Comparison of ENCODE assay signal across 8 mouse cellular contexts in genomic region chr2:30171997-30172382, GRCm38 (mm10). TPM values are rescaled to one million over a fixed set of nuclear protein-coding genes. Genes with fewer than 3 reads are reported as not detected.
DNase-seq lines count a peak whose midpoint lies in the region; ATAC-seq and TF ChIP-seq lines count a peak whose summit lies in the region.

No protein-coding gene starts in this region.

- no peak for TF ChIP-seq POLR2A in CH12.LX (IDR thresholded peaks at IDR 0.05; ENCODE audit: low read depth, low read length)

- in situ Hi-C loops in CH12.LX (cut with MboI; ENCODE audit: low pct_ligation_motif_present, low pct_unique_long_range_greater_than_20kb, low sequenced_read_pairs), result loop anchor here (5.0 kb wide), 1 partner anchor 50 kb away; the partner anchor contains the start of gene Zer1

- H3K27ac ChIP-seq in gastrocnemius, adult 2 months, result peak overlapping the region; percentile 97
- H3K27ac ChIP-seq in CH12.LX (ENCODE audit: insufficient read depth, low read depth), result no peak overlapping the region
- H3K27ac ChIP-seq in forebrain, embryonic 10.5 days, result peak overlapping the region; percentile 91
- H3K27ac ChIP-seq in liver, embryonic 13.5 days, result peak overlapping the region; percentile 73; the same call in 1 of the 2 replicates

- intact Hi-C loops in gastrocnemius, adult 2 months (cut with DNase I), result loop anchor here (2.0 kb wide), 1 partner anchor 45 kb away; no protein-coding TSS in a partner anchor

- WGBS in forebrain, embryonic 10.5 days, result 4% methylated on average over 19 of the region's 19 CpGs
- WGBS in liver, embryonic 13.5 days (ENCODE audit: insufficient replicate concordance), result 2% methylated on average over 19 of the region's 19 CpGs

- H3K4me1 ChIP-seq in CH12.LX (ENCODE audit: control insufficient read depth in 1 of 2, insufficient read depth in 2 of 2), result peaks cover 2 to 3% of the 10 kb centered on the region in 2 experiments
- H3K4me1 ChIP-seq in forebrain, embryonic 10.5 days, result peaks cover 24% of the 10 kb centered on the region
- H3K4me1 ChIP-seq in liver, embryonic 13.5 days (replicated peaks), result peaks cover 28% of the 10 kb centered on the region

- H3K4me3 ChIP-seq in gastrocnemius, adult 2 months, result peak overlapping the region; percentile 85
- H3K4me3 ChIP-seq in CH12.LX (replicated peaks in 1 of 3; ENCODE audit: low read depth in 2 of 3, low read length in 2 of 3, poor library complexity in 1 of 3), result peak overlapping the region in 2 of 3 experiments; percentile 12 to 67
- peak overlapping the region; percentile 71 for H3K4me3 ChIP-seq in forebrain, embryonic 10.5 days
- peak overlapping the region; percentile 71 for H3K4me3 ChIP-seq in liver, embryonic 13.5 days (replicated peaks)

- dilution Hi-C loops in CH12.LX (cut with MboI; ENCODE audit: extremely low pct_ligation_motif_present, extremely low pct_unique_long_range_greater_than_20kb, low sequenced_read_pairs), result no loop called here

- H3K79me2 ChIP-seq in CH12.LX (replicated peaks; ENCODE audit: control insufficient read depth, extremely low read depth, insufficient read depth, poor library complexity, severe bottlenecking), result no peaks in the 10 kb centered on the region

- H3K27me3 ChIP-seq in CH12.LX (replicated peaks), result no peaks in the 10 kb centered on the region
- H3K27me3 ChIP-seq in forebrain, embryonic 10.5 days (ENCODE audit: poor library complexity, severe bottlenecking), result peaks cover 11% of the 10 kb centered on the region
- H3K27me3 ChIP-seq in liver, embryonic 13.5 days, result no peaks in the 10 kb centered on the region

- ATAC-seq in liver, embryonic 13.5 days (ENCODE audit: low read depth), result no peak

- DNase-seq in gastrocnemius, adult 2 months, result no peak
- no peak for DNase-seq in gastrocnemius, postnatal 25 days
- no peak for DNase-seq in CH12.LX (ENCODE audit: extremely low read depth)
- peak; percentile 26 for DNase-seq in forebrain, embryonic 10.5 days (ENCODE audit: extremely low spot score, low spot score)
- DNase-seq in liver, embryonic 13.5 days, result no peak
- DNase-seq in layer of hippocampus, adult 9-10 months (ENCODE audit: low spot score), result no peak
- DNase-seq in right cerebral cortex, postnatal 36 days (ENCODE audit: low spot score in 2 of 2), result no peak
- no peak for DNase-seq in kidney, postnatal 10 days

- no peak overlapping the region for H3K4me2 ChIP-seq in CH12.LX (ENCODE audit: insufficient read depth, low read depth, poor library complexity, severe bottlenecking)
- H3K4me2 ChIP-seq in liver, embryonic 13.5 days, result peak overlapping the region; percentile 86

- TF ChIP-seq RAD21 in CH12.LX (IDR thresholded peaks at IDR 0.05; ENCODE audit: low read depth, low read length), result no peak

- H3K9ac ChIP-seq in CH12.LX (ENCODE audit: insufficient read depth, low read depth), result no peak overlapping the region
- peak overlapping the region; percentile 72 for H3K9ac ChIP-seq in liver, embryonic 13.5 days

- H3K36me3 ChIP-seq in CH12.LX (replicated peaks in 1 of 2; ENCODE audit: control insufficient read depth in 1 of 2, insufficient read depth in 1 of 2, low read length in 1 of 2), result peaks cover 53 to 63% of the 10 kb centered on the region in 2 experiments
- peaks cover 50% of the 10 kb centered on the region for H3K36me3 ChIP-seq in forebrain, embryonic 10.5 days (replicated peaks)
- H3K36me3 ChIP-seq in liver, embryonic 13.5 days, result peaks cover 47% of the 10 kb centered on the region

- TF ChIP-seq EP300 in CH12.LX (IDR thresholded peaks at IDR 0.05; ENCODE audit: low read length), result no peak

- no peak for TF ChIP-seq CTCF in gastrocnemius, adult 2 months (IDR thresholded peaks at IDR 0.05)
- no peak for TF ChIP-seq CTCF in CH12.LX (conservative IDR thresholded peaks at IDR 0.05 in 1 of 2, IDR thresholded peaks at IDR 0.05 in 1 of 2; ENCODE audit: low read depth in 2 of 2, low read length in 2 of 2)

- H3K9me3 ChIP-seq in CH12.LX (replicated peaks; ENCODE audit: low read length), result peaks cover 38% of the 10 kb centered on the region
- peaks cover 16% of the 10 kb centered on the region; the same call in 1 of the 2 replicates for H3K9me3 ChIP-seq in forebrain, embryonic 10.5 days
- H3K9me3 ChIP-seq in liver, embryonic 13.5 days (replicated peaks), result peaks cover 9% of the 10 kb centered on the region

TF ChIP-seq in CH12.LX, 34 proteins besides CTCF, POLR2A, EP300 and RAD21:
- TF ChIP-seq ETS1 (conservative IDR thresholded peaks at IDR 0.05; ENCODE audit: low read depth, low read length), result no peak
- TF ChIP-seq PAX5 (IDR thresholded peaks at IDR 0.05; ENCODE audit: low read length), result no peak
- no peak for TF ChIP-seq NRF1 (IDR thresholded peaks at IDR 0.05; ENCODE audit: low read depth, low read length)
- TF ChIP-seq BHLHE40 (IDR thresholded peaks at IDR 0.05; ENCODE audit: low read depth, low read length), result no peak
- no peak for TF ChIP-seq ZMIZ1 (IDR thresholded peaks at IDR 0.05; ENCODE audit: low read depth, low read length)
- TF ChIP-seq MAFK (IDR thresholded peaks at IDR 0.05; ENCODE audit: insufficient replicate concordance, low read length), result no peak
- no peak for TF ChIP-seq ELF1 (IDR thresholded peaks at IDR 0.05; ENCODE audit: low read depth, low read length)
TF ChIP-seq in CH12.LX: peak in this region for 0.

RNA-seq across cellular contexts. Expression of gene Endog, which starts 0.7 kb away (rescaled TPM):
- total RNA-seq in gastrocnemius, adult 2 months (2021), result 10 to 100 TPM; 50.8 to 67.6 TPM
- total RNA-seq in gastrocnemius, postnatal 25 days (2021), result 10 to 100 TPM; 56.2 to 62.1 TPM
- total RNA-seq in CH12.LX (2012; rRNA removed) (9.2 and 9.7 TPM in 2 replicates), CH12.LX (2014; rRNA removed) (0.23 TPM in 1 of 2 replicates, not detected in the other)
- polyA plus RNA-seq in CH12.LX (2012; ENCODE audit: insufficient read length, low read depth), result not detected in 2 replicates
- 17.1 and 17.9 TPM in 2 replicates for polyA plus RNA-seq in forebrain, embryonic 10.5 days (2016; fragmentation: Nextera tagmentation; extraction: Ambion mirVana)
- 14.2 and 15.6 TPM in 2 replicates for polyA plus RNA-seq in liver, embryonic 13.5 days (2015; fragmentation: Nextera tagmentation; extraction: Ambion mirVana)

RNA-seq across cellular contexts. Expression of gene Spout1, which starts 6.3 kb away (rescaled TPM):
- total RNA-seq in gastrocnemius, adult 2 months (2021), result 1 to 10 TPM; 4.2 to 4.5 TPM
- total RNA-seq in gastrocnemius, postnatal 25 days (2021), result 1 to 10 TPM; 4.3 to 4.8 TPM
- total RNA-seq in CH12.LX (2012; rRNA removed) (49.2 and 56.7 TPM in 2 replicates), CH12.LX (2014; rRNA removed) (34.8 and 38.4 TPM in 2 replicates)
- polyA plus RNA-seq in CH12.LX (2012; ENCODE audit: insufficient read length, low read depth), result 62.3 and 63.7 TPM in 2 replicates
- polyA plus RNA-seq in forebrain, embryonic 10.5 days (2016; fragmentation: Nextera tagmentation; extraction: Ambion mirVana), result 92.5 and 96.1 TPM in 2 replicates
- polyA plus RNA-seq in liver, embryonic 13.5 days (2015; fragmentation: Nextera tagmentation; extraction: Ambion mirVana), result 40.5 and 42.5 TPM in 2 replicates

RNA-seq across cellular contexts. Expression of gene Kyat1, which starts 33.7 kb away (rescaled TPM):
- total RNA-seq in gastrocnemius, adult 2 months (2021), result 10 to 100 TPM; 23.4 to 30.3 TPM
- 10 to 100 TPM; 22.9 to 24.6 TPM for total RNA-seq in gastrocnemius, postnatal 25 days (2021)
- total RNA-seq in CH12.LX (2012; rRNA removed), result 5.3 and 7.0 TPM in 2 replicates
- total RNA-seq in CH12.LX (2014; rRNA removed), result 5.0 and 5.5 TPM in 2 replicates
- polyA plus RNA-seq in CH12.LX (2012; ENCODE audit: insufficient read length, low read depth), result 5.2 and 5.4 TPM in 2 replicates
- polyA plus RNA-seq in forebrain, embryonic 10.5 days (2016; fragmentation: Nextera tagmentation; extraction: Ambion mirVana), result 7.0 and 8.6 TPM in 2 replicates
- polyA plus RNA-seq in liver, embryonic 13.5 days (2015; fragmentation: Nextera tagmentation; extraction: Ambion mirVana), result 9.7 and 10.1 TPM in 2 replicates

RNA-seq across cellular contexts. Expression of gene Tbc1d13, which starts 38.4 kb away (rescaled TPM):
- 10 to 100 TPM; 12.9 to 17.5 TPM for total RNA-seq in gastrocnemius, adult 2 months (2021)
- total RNA-seq in gastrocnemius, postnatal 25 days (2021), result 10 to 100 TPM; 12.2 to 13.5 TPM
- 32.1 and 35.1 TPM in 2 replicates for total RNA-seq in CH12.LX (2012; rRNA removed)
- total RNA-seq in CH12.LX (2014; rRNA removed), result 21.4 and 25.9 TPM in 2 replicates
- polyA plus RNA-seq in CH12.LX (2012; ENCODE audit: insufficient read length, low read depth), result 36.1 and 36.8 TPM in 2 replicates
- polyA plus RNA-seq in forebrain, embryonic 10.5 days (2016; fragmentation: Nextera tagmentation; extraction: Ambion mirVana), result 7.8 and 8.6 TPM in 2 replicates
- 2.8 and 3.7 TPM in 2 replicates for polyA plus RNA-seq in liver, embryonic 13.5 days (2015; fragmentation: Nextera tagmentation; extraction: Ambion mirVana)

RNA-seq across cellular contexts. Expression of gene Zer1, which starts 47.6 kb away (rescaled TPM):
- 10 to 100 TPM; 23.1 to 25.2 TPM for total RNA-seq in gastrocnemius, adult 2 months (2021)
- 10 to 100 TPM; 20.1 to 20.3 TPM for total RNA-seq in gastrocnemius, postnatal 25 days (2021)
- 9.5 and 13.4 TPM in 2 replicates for total RNA-seq in CH12.LX (2012; rRNA removed)
- total RNA-seq in CH12.LX (2014; rRNA removed), result 4.8 and 5.5 TPM in 2 replicates
- 13.3 and 15.0 TPM in 2 replicates for polyA plus RNA-seq in CH12.LX (2012; ENCODE audit: insufficient read length, low read depth)
- 6.3 and 6.6 TPM in 2 replicates for polyA plus RNA-seq in forebrain, embryonic 10.5 days (2016; fragmentation: Nextera tagmentation; extraction: Ambion mirVana)
- polyA plus RNA-seq in liver, embryonic 13.5 days (2015; fragmentation: Nextera tagmentation; extraction: Ambion mirVana), result 2.2 and 2.6 TPM in 2 replicates

Comparison
In these comparisons a context has a peak if more than half of its experiments do, and no peak if none do; other contexts are left out.
1. RNA of gene Endog, which starts 0.7 kb away (total RNA-seq): 50.8 to 67.6 TPM in gastrocnemius, adult 2 months and 56.2 to 62.1 TPM in gastrocnemius, postnatal 25 days; 0.23 to 9.7 TPM in CH12.LX; every median in the first group is over 4 times any median in the second.
2. RNA of gene Spout1, which starts 6.3 kb away (total RNA-seq): 34.8 to 56.7 TPM in CH12.LX; 4.3 to 4.8 TPM in gastrocnemius, postnatal 25 days and 4.2 to 4.5 TPM in gastrocnemius, adult 2 months; every median in the first group is over 4 times any median in the second.
3. Peak in every context shown above with its lines, with median percentiles within 50 percentile points of each other: H3K4me3 ChIP-seq.